ENCODE assay signal across 16 mouse cellular contexts in the genomic region with DNA sequence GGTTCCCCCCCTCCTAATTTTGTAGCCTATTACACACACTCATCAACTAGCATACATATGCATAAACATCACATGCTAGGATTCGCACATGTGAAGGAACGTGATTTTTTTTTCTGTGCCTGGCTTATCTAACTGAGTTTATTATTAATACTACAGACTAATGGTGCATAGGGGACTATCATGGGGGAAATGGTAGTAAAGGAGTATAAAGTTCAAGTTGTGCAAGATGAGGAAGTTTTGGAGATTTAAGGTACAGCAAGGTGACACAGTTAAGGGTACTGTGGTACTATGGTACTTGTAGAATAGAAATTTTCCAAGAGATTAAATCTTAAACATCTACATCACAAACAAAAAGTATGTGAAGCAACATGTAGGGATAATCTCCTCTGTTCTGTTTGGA.
"Had no signal": no experiment of that assay in that cellular context is flagged by ENCODE, and none has a peak within 500 bp of the region (broad histone marks: within the 10 kb centered on the region; RNA-seq: fewer than 3 reads in every experiment).

No protein-coding gene starts in this region.

- H3K27me3 ChIP-seq: neural tube, embryonic 13.5 days; neural tube, embryonic 15.5 days; stomach, embryonic 15.5 days had no signal

- H3K9me3 ChIP-seq: neural tube, embryonic 13.5 days; neural tube, embryonic 15.5 days; stomach, embryonic 15.5 days had no signal

- H3K36me3 ChIP-seq: neural tube, embryonic 13.5 days; neural tube, embryonic 15.5 days; stomach, embryonic 15.5 days had no signal

- DNase-seq: retina, postnatal 1 day; right cerebral cortex, adult 18-20 months; right cerebral cortex, postnatal 14 days; right cerebral cortex, postnatal 25 days; right cerebral cortex, postnatal 4 days; spleen, adult 18-20 months; thymus, adult 18-20 months; thymus, adult 2 months; thymus, postnatal 14 days; thymus, postnatal 25 days; thymus, postnatal 36 days; thymus, postnatal 4 days had no signal

- H3K4me1 ChIP-seq: neural tube, embryonic 13.5 days; neural tube, embryonic 15.5 days; stomach, embryonic 15.5 days had no signal

- H3K9ac ChIP-seq: neural tube, embryonic 13.5 days; neural tube, embryonic 15.5 days; stomach, embryonic 15.5 days had no signal

- H3K4me3 ChIP-seq: neural tube, embryonic 13.5 days; neural tube, embryonic 15.5 days; stomach, embryonic 15.5 days had no signal

- H3K27ac ChIP-seq: neural tube, embryonic 13.5 days; neural tube, embryonic 15.5 days; stomach, embryonic 15.5 days; stomach, postnatal 0 days had no signal

- H3K4me2 ChIP-seq: neural tube, embryonic 13.5 days; neural tube, embryonic 15.5 days; stomach, embryonic 15.5 days had no signal
